Mouse (Mus musculus) heart, embryonic 12.5 days (tissue): ENCODE results near the gene Bsn. TPM values are rescaled to one million over a fixed set of nuclear protein-coding genes. Genes with fewer than 3 reads are reported as not detected.

Experiments used
- ATAC-seq: fragments of 200-750 bp; cut with Nextera tagmentation; 2 replicates; pipeline ENCODE4 v1.8.0; 2017; ENCODE audit warnings: moderate TSS enrichment, moderate library complexity; ENCODE audit not compliant: insufficient number of reproducible peaks, low FRiP score
- H3K27ac ChIP-seq: fragments of 300-500 bp; sonication (generic); 2 replicates; pipeline ENCODE4 v1.5.1; 2016; ENCODE audit warnings: mild to moderate bottlenecking, moderate library complexity; ENCODE audit not compliant: poor library complexity, severe bottlenecking
- H3K27me3 ChIP-seq: fragments of 300-500 bp; sonication (generic); replicated peaks from 2 replicates; pipeline ENCODE4 v1.6.1; 2016; ENCODE audit warnings: mild to moderate bottlenecking, moderate library complexity
- H3K36me3 ChIP-seq: fragments of 300-500 bp; sonication (generic); 2 replicates; pipeline ENCODE4 v1.6.1; 2016; ENCODE audit warnings: mild to moderate bottlenecking, moderate library complexity
- H3K4me1 ChIP-seq: fragments of 300-500 bp; sonication (generic); replicated peaks from 2 replicates; pipeline ENCODE4 v1.6.1; 2016; ENCODE audit warnings: mild to moderate bottlenecking
- H3K4me2 ChIP-seq: fragments of 300-500 bp; sonication (generic); 2 replicates; pipeline ENCODE4 v1.6.1; 2016; ENCODE audit warnings: mild to moderate bottlenecking, moderate library complexity
- H3K4me3 ChIP-seq: fragments of 300-500 bp; sonication (generic); 2 replicates; pipeline ENCODE4 v1.5.1; 2016; ENCODE audit warnings: mild to moderate bottlenecking
- H3K9ac ChIP-seq: fragments of 300-500 bp; sonication (generic); 2 replicates; pipeline ENCODE4 v1.6.1; 2016; ENCODE audit warnings: mild to moderate bottlenecking, moderate library complexity
- H3K9me3 ChIP-seq: fragments of 300-500 bp; sonication (generic); replicated peaks from 2 replicates; pipeline ENCODE4 v1.6.1; 2016; ENCODE audit warnings: mild to moderate bottlenecking, moderate library complexity
- WGBS: fragments of 180-500 bp; shearing (Covaris S2); methylation state at CpG from one replicate; pipeline ENCODE4 v1.1.7; 2016; 5-methylcytosine and 5-hydroxymethylcytosine counted together
- polyA plus RNA-seq: library from polyadenylated mRNA; unstranded; fragments of >200 nt; fragmentation: Nextera tagmentation; extraction: Ambion mirVana; gene quantifications from 2 replicates; pipeline ENCODE4 v1.2.1, GENCODE M21; 2016

The Bsn gene
- polyA plus RNA-seq, result 0.39 and 0.50 TPM in 2 replicates

- Histone ChIP-seq H3K27ac (no peak within 1 kb of the TSS), H3K4me1 (peaks cover 4% of the 10 kb centered on the region; the same call in 1 of the 2 replicates), H3K9me3 (no peaks in the 10 kb centered on the region), H3K4me2 (peak within 1 kb of the TSS; percentile 98), H3K4me3 (peak within 1 kb of the TSS; percentile 64), H3K27me3 (peaks cover 64% of the 10 kb centered on the region), H3K36me3 (no peaks in the 10 kb centered on the region), H3K9ac (peak within 1 kb of the TSS; percentile 32; the same call in 1 of the 2 replicates)
- ATAC-seq, result peak; percentile 57
- WGBS, result 2% methylated on average over 89 of the region's 91 CpGs
Measured at GRCm38 (mm10) chr9:108189787-108190679, at the start of gene Bsn. TSS of gene Bsn (minus strand) at chr9:108190384.

- peaks cover 9% of the 10 kb centered on the region; the same call in 1 of the 2 replicates for H3K36me3 ChIP-seq
- ATAC-seq, result no peak
- no peak overlapping the region for H3K27ac ChIP-seq
- no peaks in the 10 kb centered on the region for H3K27me3 ChIP-seq
- no peak overlapping the region for H3K4me2 ChIP-seq
- H3K9me3 ChIP-seq, result no peaks in the 10 kb centered on the region
- peaks cover 49% of the 10 kb centered on the region for H3K4me1 ChIP-seq
- no peak overlapping the region for H3K9ac ChIP-seq
- no peak overlapping the region for H3K4me3 ChIP-seq
- 61% methylated on average over 5 of the region's 5 CpGs for WGBS
Measured at GRCm38 (mm10) chr9:108239951-108240350, 49.8 kb upstream of the Bsn start.

GRCm38 (mm10) chr9:108238831-108239230 is 48.6 kb upstream of the Bsn start:
- Histone ChIP-seq H3K4me1 (peaks cover 60% of the 10 kb centered on the region), H3K4me2 (no peak overlapping the region), H3K9ac (no peak overlapping the region), H3K36me3 (peaks cover 7% of the 10 kb centered on the region), H3K9me3 (no peaks in the 10 kb centered on the region), H3K27me3 (no peaks in the 10 kb centered on the region), H3K27ac (no peak overlapping the region), H3K4me3 (no peak overlapping the region)
- 70% methylated on average over 3 of the region's 3 CpGs for WGBS
- ATAC-seq, result no peak

- H3K27me3 ChIP-seq, result no peaks in the 10 kb centered on the region
- no peak for ATAC-seq
- H3K9ac ChIP-seq, result no peak overlapping the region
- H3K4me2 ChIP-seq, result no peak overlapping the region
- 67% methylated on average over 2 of the region's 2 CpGs for WGBS
- no peaks in the 10 kb centered on the region for H3K9me3 ChIP-seq
- H3K27ac ChIP-seq, result no peak overlapping the region
- peaks cover 63% of the 10 kb centered on the region for H3K4me1 ChIP-seq
- H3K36me3 ChIP-seq, result peaks cover 7% of the 10 kb centered on the region
- no peak overlapping the region for H3K4me3 ChIP-seq
Measured at GRCm38 (mm10) chr9:108238402-108238801, 48.2 kb upstream of the Bsn start.

- H3K36me3 ChIP-seq, result peaks cover 15% of the 10 kb centered on the region
- no peaks in the 10 kb centered on the region for H3K27me3 ChIP-seq
- ATAC-seq, result peak; percentile 59
- peak overlapping the region; percentile 9; the same call in 1 of the 2 replicates for H3K4me2 ChIP-seq
- H3K9me3 ChIP-seq, result no peaks in the 10 kb centered on the region
- no peak overlapping the region for H3K9ac ChIP-seq
- 35% methylated on average over 2 of the region's 2 CpGs for WGBS
- H3K4me1 ChIP-seq, result peaks cover 62% of the 10 kb centered on the region
- no peak overlapping the region for H3K4me3 ChIP-seq
- H3K27ac ChIP-seq, result peak overlapping the region; percentile 79
Measured at GRCm38 (mm10) chr9:108234682-108235081, 44.5 kb upstream of the Bsn start.

- Histone ChIP-seq H3K4me1 (peaks cover 56% of the 10 kb centered on the region), H3K4me3 (no peak overlapping the region), H3K27ac (no peak overlapping the region), H3K4me2 (no peak overlapping the region), H3K36me3 (peaks cover 15% of the 10 kb centered on the region), H3K9me3 (no peaks in the 10 kb centered on the region), H3K27me3 (no peaks in the 10 kb centered on the region), H3K9ac (no peak overlapping the region)
- ATAC-seq, result no peak
- 86% methylated on average over 2 of the region's 2 CpGs for WGBS
Measured at GRCm38 (mm10) chr9:108232908-108233307, 42.7 kb upstream of the Bsn start.

- no peak overlapping the region for H3K4me3 ChIP-seq
- no peaks in the 10 kb centered on the region for H3K9me3 ChIP-seq
- WGBS, result 50% methylated on average over 2 of the region's 2 CpGs
- peak overlapping the region; percentile 68; the same call in 1 of the 2 replicates for H3K27ac ChIP-seq
- no peaks in the 10 kb centered on the region for H3K27me3 ChIP-seq
- ATAC-seq, result no peak
- no peak overlapping the region for H3K4me2 ChIP-seq
- no peak overlapping the region for H3K9ac ChIP-seq
- 0 out of 2 replicates have a peak, but pooled peaks cover 10% of the 10 kb centered on the region for H3K36me3 ChIP-seq
- H3K4me1 ChIP-seq, result peaks cover 19% of the 10 kb centered on the region
Measured at GRCm38 (mm10) chr9:108227911-108228649, 37.9 kb upstream of the Bsn start.

- Histone ChIP-seq H3K4me2 (no peak overlapping the region), H3K27ac (no peak overlapping the region), H3K27me3 (no peaks in the 10 kb centered on the region), H3K4me3 (no peak overlapping the region), H3K4me1 (peaks cover 42% of the 10 kb centered on the region), H3K36me3 (no peaks in the 10 kb centered on the region), H3K9ac (no peak overlapping the region), H3K9me3 (no peaks in the 10 kb centered on the region)
- ATAC-seq, result no peak
- 70% methylated on average over 2 of the region's 2 CpGs for WGBS
Measured at GRCm38 (mm10) chr9:108225166-108225565, 35.0 kb upstream of the Bsn start.

- no peak overlapping the region for H3K4me2 ChIP-seq
- ATAC-seq, result no peak
- no peak overlapping the region for H3K4me3 ChIP-seq
- H3K4me1 ChIP-seq, result peaks cover 40% of the 10 kb centered on the region
- H3K9me3 ChIP-seq, result no peaks in the 10 kb centered on the region
- no peak overlapping the region for H3K27ac ChIP-seq
- no peaks in the 10 kb centered on the region for H3K27me3 ChIP-seq
- H3K9ac ChIP-seq, result no peak overlapping the region
- no peaks in the 10 kb centered on the region for H3K36me3 ChIP-seq
- 93% methylated on average over 1 of the region's 1 CpGs for WGBS
Measured at GRCm38 (mm10) chr9:108223633-108224032, 33.4 kb upstream of the Bsn start.

GRCm38 (mm10) chr9:108221566-108221965 is 31.4 kb upstream of the Bsn start:
- Histone ChIP-seq H3K27ac (no peak overlapping the region), H3K4me3 (no peak overlapping the region), H3K4me2 (no peak overlapping the region), H3K27me3 (no peaks in the 10 kb centered on the region), H3K4me1 (peaks cover 32% of the 10 kb centered on the region), H3K9ac (no peak overlapping the region), H3K36me3 (peaks cover 18% of the 10 kb centered on the region), H3K9me3 (no peaks in the 10 kb centered on the region)
- WGBS, result 79% methylated on average over 3 of the region's 3 CpGs
- no peak for ATAC-seq

- H3K9ac ChIP-seq, result no peak overlapping the region
- 73% methylated on average over 1 of the region's 1 CpGs for WGBS
Measured at GRCm38 (mm10) chr9:108220380-108220774, 30.2 kb upstream of the Bsn start.

More at GRCm38 (mm10) chr9:108220380-108220774, 30.2 kb upstream of the Bsn start:
- Histone ChIP-seq H3K4me2 (no peak overlapping the region), H3K27me3 (no peaks in the 10 kb centered on the region), H3K36me3 (peaks cover 24% of the 10 kb centered on the region), H3K27ac (peak overlapping the region; percentile 68; the same call in 1 of the 2 replicates), H3K9me3 (no peaks in the 10 kb centered on the region), H3K4me1 (peaks cover 32% of the 10 kb centered on the region), H3K4me3 (no peak overlapping the region)
- ATAC-seq, result no peak
